Mouse (Mus musculus) megakaryocyte, embryonic 14.5 days (primary cell): Measurements from ENCODE around the gene Cdk7. TPM values are rescaled to one million over a fixed set of nuclear protein-coding genes. Genes with fewer than 3 reads are reported as not detected.
"Not testable (repeated sequence)": the region's sequence is repeated elsewhere in the genome, so short reads cannot be mapped to it uniquely, and the experiment has no call there.

Experiments used
- H3K27me3 ChIP-seq: replicated peaks from 2 replicates; pipeline ENCODE3; 2012; ENCODE audit warnings: inconsistent platforms
- H3K36me3 ChIP-seq: replicated peaks from 2 replicates; pipeline ENCODE3; 2012; ENCODE audit warnings: low read length, inconsistent platforms, mixed read lengths
- H3K4me1 ChIP-seq: 2 replicates; pipeline ENCODE4 v1.6.1; 2012; ENCODE audit warnings: inconsistent platforms
- H3K4me3 ChIP-seq: replicated peaks from 2 replicates; pipeline ENCODE3; 2012; ENCODE audit warnings: moderate library complexity, mild to moderate bottlenecking, inconsistent platforms
- H3K9me3 ChIP-seq: 2 replicates; pipeline ENCODE4 v1.6.1; 2012; ENCODE audit warnings: inconsistent platforms
- FLI1 ChIP-seq: IDR thresholded peaks from 2 replicates; pipeline ENCODE4 v1.6.1; 2012; ENCODE audit warnings: low read length, inconsistent platforms, mixed read lengths
- GATA1 ChIP-seq: IDR thresholded peaks from 3 replicates; pipeline ENCODE4 v1.6.1; 2012; ENCODE audit warnings: mixed read lengths, low read length, inconsistent platforms, borderline replicate concordance
- polyA plus RNA-seq: library from polyadenylated mRNA; stranded (reverse); fragments of >175 nt; gene quantifications from 2 replicates; pipeline ENCODE4 v1.2.3, GENCODE M21; 2012; ENCODE audit warnings: low replicate concordance; ENCODE audit not compliant: insufficient read depth

Cdk7 gene
- polyA plus RNA-seq, 1 experiment: 19.6 TPM

DNA sequence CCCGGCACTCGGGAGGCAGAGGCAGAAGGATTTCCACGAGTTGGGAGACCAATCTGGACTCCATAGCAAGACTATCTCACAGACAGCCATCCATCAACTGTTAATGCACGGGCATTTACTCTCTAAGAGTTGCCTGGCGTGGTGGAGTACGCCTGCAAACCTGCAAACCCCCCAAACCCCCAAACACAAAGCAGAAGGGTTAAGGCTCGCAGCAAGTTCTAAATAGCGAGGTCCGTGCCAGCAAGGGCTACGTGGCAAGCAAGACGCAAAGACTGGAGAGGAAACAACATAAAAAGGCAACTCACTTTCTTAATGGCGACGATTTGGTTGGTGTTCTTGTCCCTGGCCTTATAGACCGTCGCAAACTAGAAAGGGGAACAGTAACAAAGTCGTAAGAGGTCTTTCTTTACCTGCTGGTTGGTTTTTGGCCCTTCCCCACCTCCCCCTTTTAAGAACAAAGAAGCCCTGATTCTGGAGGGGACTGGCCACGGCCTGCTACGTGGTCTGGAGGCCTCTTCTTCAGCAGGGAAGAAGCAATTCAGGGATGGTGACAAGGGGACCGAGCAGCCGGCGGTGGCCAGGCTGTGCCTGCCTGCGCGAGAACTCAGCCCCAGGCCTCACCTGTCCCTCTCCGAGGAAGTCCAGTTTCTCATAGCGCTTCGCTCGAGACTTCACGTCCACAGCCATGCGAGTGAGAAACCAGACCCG is 432 bp downstream of the Cdk7 start:
- TF ChIP-seq FLI1 (no peak), GATA1 (no peak)
- peak overlapping the region; percentile 96 for H3K4me3 ChIP-seq
- no peaks in the 10 kb centered on the region for H3K9me3 ChIP-seq
- no peaks in the 10 kb centered on the region for H3K27me3 ChIP-seq
- H3K4me1 ChIP-seq: peaks cover 35% of the 10 kb centered on the region
- peaks cover 42% of the 10 kb centered on the region for H3K36me3 ChIP-seq

DNA sequence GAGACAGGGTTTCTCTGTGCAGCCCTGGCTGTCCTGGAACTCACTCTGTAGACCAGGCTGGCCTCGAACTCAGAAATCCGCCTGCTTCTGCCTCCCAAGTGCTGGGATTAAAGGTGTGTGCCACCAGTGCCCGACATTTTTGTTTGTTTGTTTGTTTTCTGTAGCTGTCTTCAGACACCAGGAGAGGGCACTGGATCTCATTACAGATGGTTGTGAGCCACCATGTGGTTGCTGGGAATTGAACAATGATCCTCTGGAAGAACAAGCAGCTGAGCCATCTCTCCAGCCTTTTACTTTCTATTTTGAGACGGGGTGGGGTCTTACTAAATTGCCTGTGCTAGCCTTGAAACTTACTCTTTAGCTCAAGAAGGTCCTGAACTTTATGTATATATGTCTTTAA is 2.2 kb downstream of the Cdk7 start:
- not testable (repeated sequence) for H3K9me3 ChIP-seq, H3K27me3 ChIP-seq
- Histone ChIP-seq H3K4me1 (peaks cover 53% of the 10 kb centered on the region), H3K36me3 (peaks cover 50% of the 10 kb centered on the region), H3K4me3 (peak overlapping the region; percentile 96)

DNA sequence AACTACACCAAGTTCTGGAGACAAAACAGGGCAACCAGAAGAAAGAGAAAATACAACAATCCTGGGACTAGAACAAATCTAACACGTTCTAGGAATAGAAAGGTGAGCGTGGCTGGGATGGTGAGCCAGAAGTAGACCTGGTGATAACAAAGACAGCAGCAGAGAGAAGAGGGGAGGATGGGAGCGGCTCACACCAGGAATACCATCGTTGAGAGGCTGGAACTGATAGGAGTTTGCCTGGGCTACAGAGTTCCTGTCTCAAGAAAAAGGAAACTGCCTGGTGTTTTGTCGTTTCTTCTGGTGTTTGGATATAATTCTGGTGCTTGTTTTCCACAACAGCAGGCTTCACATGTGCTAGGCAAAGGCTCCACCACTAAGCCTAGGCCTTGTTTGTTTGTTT is 2.7 kb downstream of the Cdk7 start:
- peaks cover 53% of the 10 kb centered on the region for H3K4me1 ChIP-seq
- peaks cover 54% of the 10 kb centered on the region for H3K36me3 ChIP-seq
- H3K27me3 ChIP-seq: no peaks in the 10 kb centered on the region
- H3K9me3 ChIP-seq: no peaks in the 10 kb centered on the region
- TF ChIP-seq GATA1 (no peak), FLI1 (no peak)
- peak overlapping the region; percentile 71 for H3K4me3 ChIP-seq

DNA sequence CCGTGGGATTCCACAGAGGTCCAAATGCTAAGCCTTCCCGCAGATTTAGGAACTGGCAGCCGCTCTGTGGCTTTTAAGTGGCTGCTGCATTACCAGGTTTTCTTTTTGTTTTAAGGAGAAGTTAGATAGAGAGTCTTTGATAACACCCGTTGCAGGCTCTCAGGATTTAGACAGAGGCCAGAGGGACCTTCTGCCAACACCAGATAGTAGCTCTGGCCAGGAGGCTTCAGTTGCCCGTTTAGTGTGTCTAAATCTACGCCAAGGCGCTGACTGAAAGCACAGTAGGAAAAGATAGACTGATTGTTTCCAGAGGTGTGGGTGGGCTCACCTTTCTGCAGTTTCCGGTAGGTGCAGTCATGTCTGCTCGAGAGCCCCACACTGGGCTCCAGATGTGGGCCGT is 5.5 kb downstream of the Cdk7 start:
- no peak for TF ChIP-seq GATA1
- no peak for TF ChIP-seq FLI1
- Histone ChIP-seq H3K36me3 (peaks cover 79% of the 10 kb centered on the region), H3K27me3 (no peaks in the 10 kb centered on the region), H3K9me3 (no peaks in the 10 kb centered on the region), H3K4me1 (peaks cover 75% of the 10 kb centered on the region), H3K4me3 (no peak overlapping the region)

DNA sequence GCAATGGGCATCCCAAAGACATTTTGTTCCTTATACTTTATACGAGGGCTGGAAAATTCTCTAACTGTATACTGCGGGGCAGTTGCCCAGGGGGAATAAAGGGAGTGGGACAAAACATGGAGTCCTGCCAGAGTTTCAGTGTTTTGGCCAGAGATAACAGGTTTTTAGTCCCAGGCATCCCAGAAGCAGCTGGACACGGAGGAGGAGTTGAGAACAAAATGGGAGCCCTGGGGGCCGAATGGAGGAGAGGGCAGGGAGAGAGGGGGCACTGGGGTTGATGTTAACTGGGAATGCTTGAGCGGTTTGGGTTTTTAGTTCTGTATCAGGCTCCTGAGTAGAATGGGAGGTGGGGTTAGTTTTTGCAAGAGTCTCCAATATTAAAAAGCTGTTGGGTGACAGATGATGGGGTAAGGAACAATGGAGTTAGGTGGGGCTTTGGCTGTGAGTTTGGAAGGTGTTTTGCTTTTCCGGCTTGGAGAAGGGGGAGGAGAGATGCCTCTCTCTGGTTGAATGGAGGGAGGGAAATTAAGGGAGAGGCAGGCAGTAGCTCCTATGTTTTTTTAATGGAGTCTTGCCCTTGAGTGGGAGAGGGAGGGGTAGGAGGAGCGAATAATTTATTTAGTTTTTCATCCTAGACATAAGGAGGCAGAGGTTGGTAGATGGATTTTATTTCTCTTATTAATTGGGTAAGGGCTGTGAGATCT is 6.5 kb downstream of the Cdk7 start:
- H3K4me3 ChIP-seq: no peak overlapping the region
- H3K4me1 ChIP-seq: peaks cover 71% of the 10 kb centered on the region
- TF ChIP-seq FLI1 (no peak), GATA1 (no peak)
- peaks cover 89% of the 10 kb centered on the region for H3K36me3 ChIP-seq
- no peaks in the 10 kb centered on the region for H3K9me3 ChIP-seq
- H3K27me3 ChIP-seq: no peaks in the 10 kb centered on the region

DNA sequence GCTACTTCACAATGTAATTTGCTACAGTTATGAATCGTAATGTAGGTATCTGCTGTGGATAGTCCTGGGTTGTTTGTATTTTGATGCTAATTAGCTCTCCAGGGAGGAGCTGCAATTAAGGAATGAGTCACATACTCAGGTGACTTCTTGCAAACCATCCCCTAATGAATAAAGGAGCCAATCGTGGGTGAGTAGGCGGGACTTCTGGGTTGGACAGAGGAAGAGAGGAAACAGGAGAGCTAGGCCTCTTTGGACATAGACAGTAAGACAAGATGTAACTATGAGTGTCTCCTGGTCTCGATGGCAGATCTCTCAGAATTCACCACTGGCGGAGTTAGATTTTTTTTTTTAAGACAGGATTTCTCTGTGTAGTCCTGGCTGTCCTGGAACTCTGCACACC is 9.1 kb downstream of the Cdk7 start:
- Histone ChIP-seq H3K36me3 (peaks cover 91% of the 10 kb centered on the region), H3K9me3 (no peaks in the 10 kb centered on the region), H3K4me3 (no peak overlapping the region), H3K27me3 (no peaks in the 10 kb centered on the region), H3K4me1 (peaks cover 51% of the 10 kb centered on the region)
- TF ChIP-seq FLI1: no peak
- no peak for TF ChIP-seq GATA1

DNA sequence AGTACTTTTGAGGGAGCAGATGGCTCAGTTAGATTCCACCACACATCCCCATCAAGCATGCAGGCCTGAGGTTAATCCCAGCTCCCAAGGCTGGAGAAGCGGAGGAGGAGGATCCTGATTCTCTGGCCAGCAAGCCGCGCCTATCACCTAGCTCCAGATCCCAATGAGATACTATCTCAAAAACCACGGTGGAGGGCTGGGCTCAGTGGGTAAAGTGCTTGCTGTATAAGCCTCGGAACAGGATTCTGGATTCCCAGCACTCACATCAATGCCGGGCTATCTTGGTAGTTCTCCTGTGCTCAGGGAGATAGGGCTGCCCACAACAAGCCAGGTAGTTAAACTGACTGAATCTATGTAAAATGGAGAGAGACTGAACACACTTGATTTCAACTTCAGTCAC is 15.3 kb downstream of the Cdk7 start:
- no peaks in the 10 kb centered on the region for H3K9me3 ChIP-seq
- peaks cover 29% of the 10 kb centered on the region for H3K4me1 ChIP-seq
- TF ChIP-seq GATA1 (no peak), FLI1 (no peak)
- H3K27me3 ChIP-seq: no peaks in the 10 kb centered on the region
- peaks cover 93% of the 10 kb centered on the region for H3K36me3 ChIP-seq
- no peak overlapping the region for H3K4me3 ChIP-seq

DNA sequence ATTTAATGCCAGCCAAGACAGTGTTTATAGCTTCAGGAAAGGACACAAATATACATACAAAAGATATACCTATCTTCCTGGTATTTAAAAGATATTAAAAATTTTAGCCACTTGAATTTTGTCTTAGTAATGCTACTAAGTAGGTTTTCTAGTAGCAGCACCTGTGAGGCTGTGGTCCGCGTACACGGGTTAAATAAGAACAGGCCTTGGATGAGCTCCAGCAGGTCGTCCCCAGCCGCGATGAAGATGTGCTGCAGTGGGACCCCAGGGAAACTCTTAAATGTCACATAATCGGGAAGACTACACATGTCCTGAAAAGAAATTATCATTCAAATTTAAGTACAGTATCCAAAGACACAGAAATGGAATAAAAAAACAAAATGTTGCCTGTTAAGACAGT is 24.5 kb downstream of the Cdk7 start:
- TF ChIP-seq GATA1 (no peak), FLI1 (no peak)
- no peak overlapping the region for H3K4me3 ChIP-seq
- no peaks in the 10 kb centered on the region for H3K9me3 ChIP-seq
- H3K27me3 ChIP-seq: no peaks in the 10 kb centered on the region
- no peaks in the 10 kb centered on the region for H3K4me1 ChIP-seq
- peaks cover 96% of the 10 kb centered on the region for H3K36me3 ChIP-seq

DNA sequence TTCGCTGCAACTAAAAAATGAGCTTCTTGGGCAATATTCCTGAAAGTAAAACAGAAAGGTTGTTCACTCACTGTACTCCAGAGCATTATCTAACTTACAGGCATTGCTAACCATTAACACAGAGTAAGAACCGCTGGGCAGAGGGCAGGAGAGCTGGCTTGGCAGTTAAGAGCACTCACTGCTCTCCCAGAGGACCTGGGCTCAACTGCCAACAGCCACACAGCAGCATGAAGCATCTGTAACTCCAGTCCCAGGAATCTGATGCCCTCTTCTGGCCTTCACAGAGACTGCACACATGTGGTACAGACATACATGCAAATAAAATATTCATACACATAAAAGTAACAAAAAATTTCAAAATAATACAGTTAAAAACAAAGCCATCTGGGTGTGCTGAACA is 27.3 kb downstream of the Cdk7 start:
- H3K4me1 ChIP-seq: peaks cover 14% of the 10 kb centered on the region

DNA sequence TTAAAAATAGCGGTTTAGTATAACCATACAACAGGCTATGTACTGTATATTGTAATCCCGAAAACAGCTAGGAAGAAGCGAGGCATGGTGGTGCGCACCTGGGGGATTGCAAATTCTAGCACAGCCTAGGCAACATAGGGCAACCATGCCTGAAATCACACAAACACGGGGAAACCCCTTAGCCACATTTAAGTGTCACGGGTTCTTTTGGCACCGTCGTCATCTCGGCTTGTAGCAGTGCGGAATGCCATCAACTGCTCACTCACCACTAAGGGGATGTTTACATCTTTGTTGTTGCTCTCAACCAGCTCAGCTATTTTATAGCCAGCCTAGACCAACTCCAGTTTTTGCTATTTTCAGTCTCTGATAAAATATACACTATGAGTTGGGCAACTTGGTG is 31.9 kb downstream of the Cdk7 start:
- Histone ChIP-seq H3K27me3 (no peaks in the 10 kb centered on the region), H3K4me3 (no peak overlapping the region), H3K4me1 (peaks cover 28% of the 10 kb centered on the region), H3K36me3 (peaks cover 91% of the 10 kb centered on the region), H3K9me3 (no peaks in the 10 kb centered on the region)
- TF ChIP-seq GATA1: no peak

More for the DNA sequence above, 27.3 kb downstream of the Cdk7 start:
- H3K9me3 ChIP-seq: no peaks in the 10 kb centered on the region
- no peak for TF ChIP-seq FLI1
- peaks cover 96% of the 10 kb centered on the region for H3K36me3 ChIP-seq
- H3K4me3 ChIP-seq: no peak overlapping the region
- no peaks in the 10 kb centered on the region for H3K27me3 ChIP-seq
